Mouse (Mus musculus): ENCODE data around the gene Snx13.

The Snx13 gene

GRCm38 (mm10) chr12:35046999-35047319, at the start of gene Snx13:
Snx13 (plus strand) TSS chr12:35047186.
- peak; percentile 89 for DNase-seq (ENCODE audit: low spot score)

DNA sequence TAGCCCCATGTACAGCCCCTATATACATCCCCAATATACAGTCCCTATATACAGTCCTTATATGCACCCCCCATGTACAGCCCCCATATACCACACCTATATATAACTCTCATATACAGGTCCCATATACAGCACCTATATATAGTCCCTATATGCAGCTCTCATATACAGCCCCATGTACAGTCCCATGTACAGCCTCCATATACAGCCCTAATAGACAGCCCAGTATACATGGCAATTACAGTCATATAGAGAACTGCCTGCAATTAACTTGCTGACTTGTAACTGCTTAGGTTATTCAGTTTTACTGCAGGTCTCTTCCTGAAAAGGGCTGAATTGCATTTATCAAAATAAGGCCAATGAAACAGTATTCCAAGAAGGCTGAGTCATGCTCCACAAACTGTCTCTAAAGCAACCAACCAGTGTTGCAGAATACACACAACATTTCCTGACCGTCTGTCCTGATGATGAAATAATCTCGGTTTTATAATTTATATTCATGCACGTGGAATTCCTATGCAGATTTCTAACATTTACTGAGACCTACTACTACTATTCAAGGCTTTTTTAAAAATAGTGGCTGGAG, 49.3 kb upstream of the Snx13 start:
- DNase-seq (ENCODE audit: low spot score): no peak

GRCm38 (mm10) chr12:34998778-34999467, 48.1 kb upstream of the Snx13 start:
- DNase-seq (ENCODE audit: low spot score): no peak

DNA sequence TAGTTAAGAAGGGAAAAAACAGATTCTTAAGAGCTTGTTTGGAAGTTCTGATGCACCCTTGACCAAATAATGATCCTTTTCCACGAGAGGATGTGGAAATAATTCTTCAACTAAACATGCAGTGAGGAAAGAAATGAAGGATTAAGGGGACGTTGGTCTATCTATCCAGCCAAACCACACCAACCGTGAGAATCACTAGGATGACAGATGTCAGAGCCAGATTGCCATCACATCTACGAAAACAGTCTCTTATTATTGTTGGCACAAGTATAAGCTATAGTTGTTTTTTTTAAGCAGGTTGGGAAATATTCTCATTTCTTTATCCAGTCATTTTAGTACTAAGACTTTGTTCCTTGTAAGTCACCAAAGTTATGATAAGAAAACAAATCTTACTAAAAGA, 46.7 kb upstream of the Snx13 start:
- no peak for DNase-seq (ENCODE audit: low spot score)

DNA sequence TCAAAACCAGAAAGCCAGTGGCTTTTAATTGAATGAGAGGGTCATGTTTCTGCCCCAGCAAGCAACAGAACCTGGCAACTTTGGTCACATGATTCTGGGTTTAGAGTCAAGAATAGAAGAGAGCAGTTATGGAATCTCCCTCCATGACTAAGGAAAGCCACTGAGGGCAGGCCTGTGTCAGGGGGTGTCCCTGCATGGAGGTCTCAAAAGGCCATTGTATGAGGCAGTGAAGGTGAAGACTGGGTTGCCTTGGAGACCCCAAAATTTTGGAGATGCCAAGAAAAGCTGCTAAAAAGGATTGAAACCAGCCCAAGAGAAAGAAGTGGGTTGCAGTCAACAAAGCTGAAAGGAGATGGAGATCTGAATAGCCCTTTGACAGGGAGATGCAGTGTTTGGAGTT, 41.2 kb upstream of the Snx13 start:
- no peak for DNase-seq (ENCODE audit: low spot score)

- DNase-seq (ENCODE audit: low spot score): no peak
Observed at GRCm38 (mm10) chr12:35007851-35008250, 39.1 kb upstream of the Snx13 start.

GRCm38 (mm10) chr12:35008340-35009137, 38.4 kb upstream of the Snx13 start:
- no peak for DNase-seq (ENCODE audit: low spot score)

DNA sequence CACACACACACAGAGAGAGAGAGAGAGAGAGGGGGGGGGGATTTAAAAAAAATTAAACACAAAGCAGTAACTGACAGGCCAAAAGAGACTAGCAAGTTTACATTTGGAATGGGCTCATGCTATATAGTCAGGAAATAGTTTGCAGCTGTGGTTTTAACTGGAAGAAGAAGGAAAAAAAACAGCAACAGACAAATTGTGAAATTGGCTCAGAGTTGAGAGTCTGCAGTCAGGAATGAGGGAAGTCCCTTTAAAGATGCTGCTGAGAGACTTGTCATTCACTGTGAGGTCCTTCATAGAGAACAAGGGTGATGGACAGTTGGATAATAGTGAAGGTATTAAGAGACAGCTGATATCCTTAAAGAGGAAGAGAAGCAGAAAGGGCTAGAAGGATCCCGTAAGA, 35.5 kb upstream of the Snx13 start:
- DNase-seq (ENCODE audit: low spot score): no peak

DNA sequence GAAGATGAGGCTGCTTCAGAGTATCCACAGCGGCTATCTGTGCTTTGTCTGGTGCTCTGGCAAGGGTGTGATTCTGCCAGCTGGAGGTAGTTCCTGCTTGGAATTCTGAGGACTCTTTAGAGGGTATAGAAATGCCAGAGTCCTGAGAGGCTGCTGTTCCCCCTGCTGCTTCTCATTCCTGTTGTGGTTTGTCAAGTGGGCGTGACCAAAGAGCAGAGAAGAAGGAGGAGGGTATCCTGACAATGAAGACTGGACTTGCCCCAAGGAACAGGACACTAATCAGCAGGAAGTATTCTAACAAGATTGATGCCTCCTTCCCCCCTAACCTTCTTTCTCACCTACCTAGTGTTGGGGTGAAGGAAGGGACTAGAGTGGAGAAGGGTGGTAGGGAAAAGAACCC, 33.0 kb upstream of the Snx13 start:
- DNase-seq (ENCODE audit: low spot score): no peak

DNA sequence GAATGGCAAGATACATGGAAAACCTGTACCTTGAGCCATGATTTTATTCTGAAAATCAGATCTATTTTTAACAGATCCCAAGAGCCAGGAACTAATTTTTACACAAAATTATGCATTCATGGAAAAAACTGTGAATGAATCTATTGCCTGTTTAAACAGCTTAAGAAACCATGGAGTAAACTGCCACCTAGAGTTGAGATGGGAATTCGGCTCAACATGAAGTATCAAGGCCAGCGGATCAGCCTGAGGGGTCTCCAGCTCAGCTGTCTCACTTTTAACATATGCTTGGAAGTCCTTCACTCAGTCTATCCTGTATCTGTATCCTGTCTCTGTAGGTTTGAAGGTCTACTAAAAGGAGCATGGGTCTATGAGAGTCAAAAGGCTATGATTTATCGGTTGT, 30.9 kb upstream of the Snx13 start:
- DNase-seq (ENCODE audit: low spot score): no peak

- no peak for DNase-seq (ENCODE audit: low spot score)
Observed at GRCm38 (mm10) chr12:35016481-35017250, 30.3 kb upstream of the Snx13 start.

GRCm38 (mm10) chr12:35018679-35019237, 28.2 kb upstream of the Snx13 start:
- DNase-seq (ENCODE audit: low spot score): no peak

GRCm38 (mm10) chr12:35021285-35021684, 25.7 kb upstream of the Snx13 start:
- peak; percentile 4 for DNase-seq (ENCODE audit: low spot score)

- peak; percentile 6 for DNase-seq (ENCODE audit: low spot score)
Observed at GRCm38 (mm10) chr12:35022066-35022465, 24.9 kb upstream of the Snx13 start.

- DNase-seq (ENCODE audit: low spot score): no peak
Observed at GRCm38 (mm10) chr12:35025916-35026432, 21.0 kb upstream of the Snx13 start.

GRCm38 (mm10) chr12:35027533-35027932, 19.5 kb upstream of the Snx13 start:
- no peak for DNase-seq (ENCODE audit: low spot score)

DNA sequence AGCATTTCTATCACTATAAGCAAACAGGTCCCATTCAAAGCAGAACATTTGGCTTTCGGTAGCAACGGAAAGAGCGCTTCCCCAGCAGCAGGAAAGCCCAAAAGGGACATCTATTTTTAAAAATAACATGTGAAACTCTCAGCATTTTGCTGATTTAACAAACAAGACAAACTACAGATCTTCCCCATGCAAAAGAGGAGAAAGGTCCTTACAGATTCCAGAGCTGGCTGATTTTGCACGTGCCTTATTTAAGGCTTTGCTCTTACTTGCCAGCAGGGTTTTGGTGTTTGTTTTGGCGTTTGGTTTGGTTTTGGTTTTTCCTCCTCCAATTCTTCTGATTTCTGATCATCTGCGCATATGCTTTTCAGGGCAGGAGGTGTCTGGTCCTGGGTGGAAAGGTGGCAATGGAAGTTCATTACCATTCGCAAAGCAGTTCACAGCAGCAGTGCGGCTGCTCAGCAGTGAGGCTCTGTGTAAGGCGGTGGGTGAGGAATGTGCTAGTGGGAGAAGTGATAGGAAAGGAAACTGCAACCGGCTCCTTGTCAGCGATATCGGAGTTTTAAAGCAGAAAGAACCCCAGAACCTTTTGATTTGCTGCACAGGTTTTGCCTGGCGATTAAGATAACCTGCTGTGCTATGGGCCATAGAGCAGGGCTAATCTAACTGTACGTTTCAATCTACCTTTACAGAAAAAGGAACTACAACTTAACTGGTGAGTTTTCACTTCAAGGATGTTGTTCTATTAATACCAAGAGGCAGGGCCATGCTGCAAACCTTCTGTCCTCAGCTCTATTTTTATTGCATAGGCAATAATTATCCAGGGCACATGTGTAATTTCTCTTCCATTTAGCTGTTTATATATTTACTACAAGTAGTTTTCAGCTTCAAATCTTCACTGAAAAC, 8.1 kb upstream of the Snx13 start:
- no peak for DNase-seq (ENCODE audit: low spot score)

DNA sequence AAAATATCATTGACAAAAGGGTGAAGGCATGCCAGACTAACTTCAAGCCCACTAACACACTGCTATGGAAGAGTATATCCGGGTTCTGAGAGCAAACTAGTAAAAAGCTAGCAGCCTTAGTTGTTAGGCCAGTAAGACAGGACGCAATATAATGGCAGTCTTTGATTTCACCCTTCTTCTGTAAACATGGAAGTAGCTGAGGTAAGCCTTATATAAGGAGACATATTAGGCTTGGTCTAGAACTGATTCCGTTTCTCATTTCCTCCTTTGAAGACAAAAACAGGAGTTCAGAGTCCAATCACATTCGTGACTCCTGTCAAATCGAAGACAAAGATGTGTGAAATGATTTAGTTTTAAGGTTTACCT, 7.4 kb upstream of the Snx13 start:
- DNase-seq (ENCODE audit: low spot score): no peak

- no peak for DNase-seq (ENCODE audit: low spot score)
Observed at GRCm38 (mm10) chr12:35041964-35042363, 5.0 kb upstream of the Snx13 start.

DNA sequence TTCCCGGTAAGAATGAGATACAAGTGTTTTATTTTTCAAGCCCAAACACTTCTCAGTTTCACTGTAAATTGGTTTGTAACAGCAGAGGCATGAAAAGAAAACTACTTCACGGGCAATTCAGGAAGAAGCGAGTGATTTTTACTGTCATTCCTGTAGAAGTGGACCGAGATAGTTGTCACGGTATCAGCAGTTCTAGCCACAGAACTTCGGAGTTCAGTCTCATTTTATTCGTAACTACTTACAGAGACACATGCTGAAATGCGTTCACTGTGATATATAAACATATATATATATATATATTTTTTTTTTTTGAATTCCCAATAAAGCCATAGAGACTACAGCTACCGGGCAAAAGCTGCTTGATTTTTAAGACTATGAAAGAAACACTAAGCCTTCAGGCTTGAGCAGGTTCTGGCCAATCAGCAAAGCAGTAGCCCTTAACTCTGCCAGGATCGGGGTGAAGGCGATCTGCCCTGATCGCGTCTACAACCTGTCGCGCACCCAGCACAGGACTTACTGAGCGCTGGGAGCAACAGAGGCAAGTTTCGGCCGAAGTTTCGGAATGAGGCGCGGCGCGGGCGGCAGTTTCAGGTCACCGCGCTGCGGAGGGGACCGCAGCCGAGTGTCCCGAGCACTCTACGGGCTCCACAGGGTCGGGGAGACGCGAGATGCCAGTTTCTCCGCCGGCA, 532 bp upstream of the Snx13 start:
- peak; percentile 67 for DNase-seq (ENCODE audit: low spot score)
